ENCODE assay signal across 28 mouse cellular contexts in the genomic region with DNA sequence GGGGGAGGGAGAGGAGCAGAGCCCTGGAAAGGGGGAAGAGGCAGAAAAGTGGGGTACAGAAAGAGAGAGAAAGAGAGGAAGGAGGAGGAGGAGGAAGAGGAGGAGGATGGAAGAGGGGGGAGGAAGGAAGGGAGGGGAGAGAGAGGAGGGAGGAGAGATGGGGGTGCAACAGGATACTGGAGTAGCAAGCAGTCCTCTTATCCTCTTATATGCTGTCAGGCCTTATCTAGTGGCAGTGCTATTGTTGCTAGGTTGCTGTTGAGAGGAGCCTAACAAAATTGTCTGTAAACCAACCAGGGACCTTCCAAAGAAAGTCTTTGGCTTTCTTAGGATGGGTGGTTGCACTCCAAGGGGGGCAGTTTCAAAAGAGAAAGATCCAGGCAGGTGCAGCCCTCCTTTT. TPM values are rescaled to one million over a fixed set of nuclear protein-coding genes. Genes with fewer than 3 reads are reported as not detected.
DNase-seq lines count a peak whose midpoint lies in the region; ATAC-seq lines count a peak whose summit lies in the region.
"Had no signal": no experiment of that assay in that cellular context is flagged by ENCODE, and none has a peak within 500 bp of the region (broad histone marks: within the 10 kb centered on the region; RNA-seq: fewer than 3 reads in every experiment).

No protein-coding gene starts in this region.

- H3K9ac ChIP-seq in heart, embryonic 11.5 days (ENCODE audit: low read depth, low read length) = no peak overlapping the region
- H3K9ac ChIP-seq in heart, embryonic 14.5 days (ENCODE audit: low read length) = peak overlapping the region; percentile 16; the same call in 1 of the 2 replicates
- H3K9ac ChIP-seq: forebrain, embryonic 13.5 days; hindbrain, embryonic 12.5 days; hindbrain, embryonic 15.5 days had no signal

- no peak overlapping the region for H3K27ac ChIP-seq in heart, embryonic 11.5 days (ENCODE audit: low read depth, low read length)
- H3K27ac ChIP-seq in heart, embryonic 14.5 days (replicated peaks in 1 of 2; ENCODE audit: control insufficient read depth in 1 of 2, insufficient read depth in 1 of 2, low read depth in 2 of 2, low read length in 2 of 2) = no peak overlapping the region; a peak in 1 of 4 replicates
- H3K27ac ChIP-seq: forebrain, embryonic 10.5 days; forebrain, embryonic 13.5 days; hindbrain, embryonic 12.5 days; hindbrain, embryonic 15.5 days had no signal

- H3K4me1 ChIP-seq in heart, embryonic 11.5 days (ENCODE audit: control insufficient read depth, insufficient read depth, low read length) = peaks cover 12% of the 10 kb centered on the region
- H3K4me1 ChIP-seq in heart, embryonic 14.5 days (ENCODE audit: control insufficient read depth in 2 of 2, insufficient read depth in 2 of 2, low read length in 2 of 2) = peaks cover 6 to 11% of the 10 kb centered on the region in 2 experiments
- H3K4me1 ChIP-seq in megakaryocyte, embryonic 14.5 days = peaks cover 36% of the 10 kb centered on the region

- intact Hi-C loops in heart, postnatal 36 days (cut with DNase I) = no loop called here
- intact Hi-C loops in heart, postnatal 10 days (cut with DNase I) = no loop called here

- no peak for ATAC-seq in heart, embryonic 11.5 days (replicated peaks; ENCODE audit: insufficient number of reproducible peaks, low FRiP score, low TSS enrichment)
- 0 out of 2 replicates have a peak, but pooled peaks have one; percentile 27 for ATAC-seq in heart, embryonic 14.5 days (ENCODE audit: insufficient number of reproducible peaks, insufficient read depth, low FRiP score, low read depth)
- no peak for ATAC-seq in megakaryocyte, adult 5-6 weeks (ENCODE audit: poor library complexity, severe bottlenecking)
- ATAC-seq: forebrain, embryonic 13.5 days; forebrain, embryonic 16.5 days; intestine, postnatal 0 days had no signal

- no peaks in the 10 kb centered on the region for H3K9me3 ChIP-seq in heart, embryonic 11.5 days (replicated peaks; ENCODE audit: control insufficient read depth, low read length)
- 0 out of 2 replicates have a peak, but pooled peaks cover 4% of the 10 kb centered on the region for H3K9me3 ChIP-seq in heart, embryonic 14.5 days (ENCODE audit: control insufficient read depth, low read length)
- H3K9me3 ChIP-seq in megakaryocyte, embryonic 14.5 days = peaks cover 14% of the 10 kb centered on the region
- H3K9me3 ChIP-seq: forebrain, embryonic 10.5 days; forebrain, embryonic 13.5 days; hindbrain, embryonic 12.5 days; hindbrain, embryonic 15.5 days had no signal

- DNase-seq in heart, postnatal 36 days = no peak
- DNase-seq in heart, postnatal 10 days = no peak
- DNase-seq in embryo, embryonic 10 days (ENCODE audit: low spot score) = no peak
- DNase-seq: adrenal gland, adult 2 months; adrenal gland, postnatal 14 days; B cell, adult 2 months; cerebellum, adult 11 months; cerebellum, adult 2 months; cerebellum, adult 9-11 months; cerebellum, postnatal 25 days; embryo, embryonic 11 days; gastrocnemius, postnatal 10 days; gastrocnemius, postnatal 36 days had no signal

- peak overlapping the region; percentile 27 for H3K4me2 ChIP-seq in heart, embryonic 11.5 days
- no peak overlapping the region for H3K4me2 ChIP-seq in heart, embryonic 14.5 days (ENCODE audit: low read length)
- H3K4me2 ChIP-seq: forebrain, embryonic 13.5 days; hindbrain, embryonic 12.5 days had no signal

- no peaks in the 10 kb centered on the region; the same call in 1 of the 2 replicates for H3K27me3 ChIP-seq in heart, embryonic 11.5 days (ENCODE audit: control insufficient read depth, insufficient read depth, low read length)
- H3K27me3 ChIP-seq in heart, embryonic 14.5 days (ENCODE audit: control insufficient read depth, insufficient read depth, low read length) = peaks cover 3% of the 10 kb centered on the region; the same call in 1 of the 2 replicates
- peaks cover 47% of the 10 kb centered on the region for H3K27me3 ChIP-seq in megakaryocyte, embryonic 14.5 days (replicated peaks)
- H3K27me3 ChIP-seq: forebrain, embryonic 13.5 days; hindbrain, embryonic 15.5 days had no signal

- H3K36me3 ChIP-seq in heart, embryonic 11.5 days (ENCODE audit: control insufficient read depth, insufficient read depth, low read length) = no peaks in the 10 kb centered on the region
- H3K36me3 ChIP-seq in heart, embryonic 14.5 days (ENCODE audit: control insufficient read depth, insufficient read depth, low read length) = no peaks in the 10 kb centered on the region
- no peaks in the 10 kb centered on the region for H3K36me3 ChIP-seq in megakaryocyte, embryonic 14.5 days (replicated peaks; ENCODE audit: low read length)
- H3K36me3 ChIP-seq: forebrain, embryonic 10.5 days; G1E; hindbrain, embryonic 12.5 days; hindbrain, embryonic 15.5 days had no signal

- no peak overlapping the region for H3K4me3 ChIP-seq in heart, embryonic 11.5 days (ENCODE audit: low read depth, low read length)
- H3K4me3 ChIP-seq in heart, embryonic 14.5 days (ENCODE audit: control insufficient read depth in 1 of 2, insufficient read depth in 1 of 2, low read depth in 1 of 2, low read length in 2 of 2) = no peak overlapping the region
- peak overlapping the region; percentile 62 for H3K4me3 ChIP-seq in megakaryocyte, embryonic 14.5 days (replicated peaks)
- H3K4me3 ChIP-seq: forebrain, embryonic 10.5 days; forebrain, embryonic 13.5 days; hindbrain, embryonic 12.5 days; hindbrain, embryonic 15.5 days had no signal

RNA-seq across cellular contexts. Expression of a gene that starts 6.2 kb away (rescaled TPM):
- 15.7 and 16.2 TPM in 2 replicates for polyA plus RNA-seq in heart, embryonic 11.5 days (2014; fragmentation: Nextera tagmentation; extraction: Ambion mirVana)
- total RNA-seq in heart, postnatal 36 days (2021) = 1 to 10 TPM; 2.6 to 5.1 TPM
- 19.4 and 22.2 TPM in 2 replicates for polyA plus RNA-seq in heart, embryonic 14.5 days (2014; fragmentation: Nextera tagmentation; extraction: Ambion mirVana)
- 1 to 10 TPM; 6.2 to 6.6 TPM for total RNA-seq in heart, postnatal 10 days (2021)
- 0.18 TPM in 1 of 2 replicates, not detected in the other for polyA plus RNA-seq in megakaryocyte, embryonic 14.5 days (2012; ENCODE audit: insufficient read depth, low replicate concordance)
- total RNA-seq in megakaryocyte, adult 5-6 weeks (2015) = not detected in 2 replicates
- total RNA-seq in megakaryocyte, adult 5-6 weeks (2017) = not detected in 2 replicates
- total RNA-seq: CH12.LX; common myeloid progenitor, adult 5-6 weeks; granulocyte monocyte progenitor cell, adult 5-6 weeks; hematopoietic stem cell, adult 5-6 weeks had no signal
- polyA plus RNA-seq: G1E had no signal

RNA-seq across cellular contexts. Expression of a gene that starts 25.1 kb away (rescaled TPM):
- polyA plus RNA-seq in heart, embryonic 11.5 days (2014; fragmentation: Nextera tagmentation; extraction: Ambion mirVana) = 26.2 and 31.5 TPM in 2 replicates
- 10 to 100 TPM; 22.1 to 23.8 TPM for total RNA-seq in heart, postnatal 36 days (2021)
- 20.6 and 24.8 TPM in 2 replicates for polyA plus RNA-seq in heart, embryonic 14.5 days (2014; fragmentation: Nextera tagmentation; extraction: Ambion mirVana)
- total RNA-seq in heart, postnatal 10 days (2021) = 10 to 100 TPM; 21.7 to 26.1 TPM
- 2.4 and 5.0 TPM in 2 replicates for polyA plus RNA-seq in megakaryocyte, embryonic 14.5 days (2012; ENCODE audit: insufficient read depth, low replicate concordance)
- 9.1 and 11.3 TPM in 2 replicates for total RNA-seq in megakaryocyte, adult 5-6 weeks (2015)
- total RNA-seq in megakaryocyte, adult 5-6 weeks (2017) = 9.3 and 14.1 TPM in 2 replicates

RNA-seq across cellular contexts. Expression of a gene that starts 25.2 kb away (rescaled TPM):
- 331 and 358 TPM in 2 replicates for polyA plus RNA-seq in heart, embryonic 11.5 days (2014; fragmentation: Nextera tagmentation; extraction: Ambion mirVana)
- 100 to 1,000 TPM; 797 to 891 TPM for total RNA-seq in heart, postnatal 36 days (2021)
- polyA plus RNA-seq in heart, embryonic 14.5 days (2014; fragmentation: Nextera tagmentation; extraction: Ambion mirVana) = 410 and 423 TPM in 2 replicates
- total RNA-seq in heart, postnatal 10 days (2021) = 100 to 1,000 TPM; 693 to 709 TPM
- polyA plus RNA-seq in megakaryocyte, embryonic 14.5 days (2012; ENCODE audit: insufficient read depth, low replicate concordance) = 16.0 and 56.8 TPM in 2 replicates
- 113 and 119 TPM in 2 replicates for total RNA-seq in megakaryocyte, adult 5-6 weeks (2015)
- total RNA-seq in megakaryocyte, adult 5-6 weeks (2017) = 61.6 and 70.9 TPM in 2 replicates

RNA-seq across cellular contexts. Expression of a gene that starts 32.5 kb away (rescaled TPM):
- 262 and 263 TPM in 2 replicates for polyA plus RNA-seq in heart, embryonic 11.5 days (2014; fragmentation: Nextera tagmentation; extraction: Ambion mirVana)
- total RNA-seq in heart, postnatal 36 days (2021) = 100 to 1,000 TPM; 194 to 211 TPM
- polyA plus RNA-seq in heart, embryonic 14.5 days (2014; fragmentation: Nextera tagmentation; extraction: Ambion mirVana) = 277 and 286 TPM in 2 replicates
- total RNA-seq in heart, postnatal 10 days (2021) = 100 to 1,000 TPM; 205 TPM
- polyA plus RNA-seq in megakaryocyte, embryonic 14.5 days (2012; ENCODE audit: insufficient read depth, low replicate concordance) = 6.1 and 10.1 TPM in 2 replicates
- 130 and 138 TPM in 2 replicates for total RNA-seq in megakaryocyte, adult 5-6 weeks (2015)
- total RNA-seq in megakaryocyte, adult 5-6 weeks (2017) = 129 and 168 TPM in 2 replicates

Comparison
In these comparisons a context has a peak if more than half of its experiments do, and no peak if none do; other contexts are left out.
1. RNA of a gene that starts 25.2 kb away (total RNA-seq): 797 to 891 TPM in heart, postnatal 36 days and 693 to 709 TPM in heart, postnatal 10 days; 61.6 to 119 TPM in megakaryocyte, adult 5-6 weeks; every median in the first group is over 4 times any median in the second.